Mouse (Mus musculus): ENCODE results near the gene Slc47a2. TPM values are rescaled to one million over a fixed set of nuclear protein-coding genes. Genes with fewer than 3 reads are reported as not detected.
A peak's percentile ranks its signal among the peaks of the same experiment; 100 is the strongest.

The Slc47a2 gene
- polyA plus RNA-seq, 1 experiment from 2014 or later: not detected

DNA sequence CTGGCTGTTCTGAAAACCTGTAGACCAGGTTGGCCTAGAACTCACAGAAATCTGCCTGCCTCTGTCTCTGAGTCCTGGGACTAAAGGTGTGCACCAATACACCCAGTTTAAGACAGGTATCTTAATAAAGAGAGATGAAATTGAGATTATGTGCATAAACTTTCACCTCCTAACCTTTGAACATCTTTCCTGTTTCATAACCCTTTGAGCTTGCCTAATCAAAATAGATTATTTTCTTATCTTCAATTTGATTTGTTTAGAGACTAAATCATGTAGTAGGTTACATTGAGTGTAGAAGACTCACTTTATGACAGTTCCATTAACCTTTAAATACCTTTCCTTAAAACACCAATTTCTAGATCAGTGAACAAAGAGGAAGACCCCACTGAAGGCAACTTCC, 71.0 kb downstream of the Slc47a2 start:
- H3K4me1 ChIP-seq: peaks cover 5% of the 10 kb centered on the region; the same call in 1 of the 2 replicates
- H3K27ac ChIP-seq: no peak overlapping the region
- no peaks in the 10 kb centered on the region for H3K9me3 ChIP-seq
- no peak overlapping the region for H3K4me2 ChIP-seq
- no peaks in the 10 kb centered on the region for H3K36me3 ChIP-seq (replicated peaks)
- H3K4me3 ChIP-seq: no peak overlapping the region
- 0 out of 2 replicates have a peak, but pooled peaks cover 4% of the 10 kb centered on the region for H3K27me3 ChIP-seq (replicated peaks)
- no peak for ATAC-seq (replicated peaks)
- H3K9ac ChIP-seq: no peak overlapping the region

DNA sequence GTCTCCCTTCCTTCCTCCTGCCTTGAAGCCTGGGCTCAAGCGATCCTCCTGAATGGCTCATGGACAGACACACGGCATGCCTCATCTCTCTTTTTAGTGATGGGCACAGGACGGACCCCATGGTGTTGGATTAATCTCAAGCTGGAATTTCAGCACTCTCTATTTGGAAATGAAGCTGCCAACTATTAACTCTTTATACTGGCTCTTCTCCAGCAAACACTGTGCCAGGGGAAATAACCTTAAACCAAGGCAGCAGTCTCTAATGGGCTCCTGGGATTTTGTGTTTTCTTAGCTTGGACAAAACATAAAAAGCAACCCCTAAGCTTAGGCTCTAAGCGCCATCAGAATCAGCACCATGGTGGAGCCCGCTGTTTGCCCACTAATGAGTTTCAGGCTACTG, 72.3 kb downstream of the Slc47a2 start:
- WGBS: 69% methylated on average over 5 of the region's 5 CpGs
- H3K4me2 ChIP-seq: no peak overlapping the region
- no peak for ATAC-seq (replicated peaks)
- peaks cover 14% of the 10 kb centered on the region for H3K4me1 ChIP-seq
- no peaks in the 10 kb centered on the region for H3K9me3 ChIP-seq
- no peak overlapping the region for H3K9ac ChIP-seq
- 0 out of 2 replicates have a peak, but pooled peaks cover 4% of the 10 kb centered on the region for H3K27me3 ChIP-seq (replicated peaks)
- H3K4me3 ChIP-seq: no peak overlapping the region
- no peak overlapping the region for H3K27ac ChIP-seq
- H3K36me3 ChIP-seq (replicated peaks): no peaks in the 10 kb centered on the region

DNA sequence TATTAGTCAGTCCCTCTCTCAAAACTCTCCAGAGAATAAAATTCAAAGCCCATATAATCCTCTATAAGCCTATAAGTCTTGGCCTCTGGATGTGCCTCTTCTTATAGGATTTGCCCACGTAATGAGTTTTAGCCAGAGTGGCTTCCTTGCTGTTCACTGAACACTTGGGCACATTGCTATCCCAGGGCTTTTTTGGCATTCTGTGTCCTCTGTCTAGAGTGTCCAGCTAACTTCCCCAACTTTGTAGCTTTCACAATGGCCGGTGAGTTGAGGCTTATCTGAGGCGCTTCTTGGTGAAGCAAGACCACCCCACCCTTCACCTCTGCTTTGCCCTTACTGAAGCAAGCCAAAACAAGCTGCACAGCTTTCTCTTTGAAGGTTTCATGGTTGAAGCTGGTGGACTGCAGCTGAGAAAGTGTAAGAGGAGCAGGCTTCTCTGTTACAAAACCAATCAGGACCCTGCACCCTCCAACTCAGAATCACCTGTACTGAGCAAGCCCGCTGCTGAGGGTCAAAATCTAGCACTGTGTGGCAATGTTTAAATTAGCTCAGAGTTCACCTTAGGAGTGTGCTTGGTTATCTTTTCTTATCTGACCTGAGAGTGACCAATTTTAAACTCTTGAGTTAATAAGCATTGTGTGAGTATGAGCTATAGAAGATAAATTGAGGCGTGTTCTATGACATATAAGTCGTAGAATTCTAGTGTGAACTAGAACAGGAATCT, 73.9 kb downstream of the Slc47a2 start:
- Histone ChIP-seq H3K4me1 (peaks cover 14% of the 10 kb centered on the region), H3K9ac (no peak overlapping the region), H3K27ac (no peak overlapping the region), H3K36me3 (replicated peaks) (no peaks in the 10 kb centered on the region), H3K4me3 (no peak overlapping the region), H3K27me3 (replicated peaks) (0 out of 2 replicates have a peak, but pooled peaks cover 4% of the 10 kb centered on the region), H3K9me3 (no peaks in the 10 kb centered on the region), H3K4me2 (no peak overlapping the region)
- ATAC-seq (replicated peaks): no peak
- 89% methylated on average over 6 of the region's 6 CpGs for WGBS

- Histone ChIP-seq H3K9ac (peak within 1 kb of the TSS; percentile 75), H3K27ac (peak within 1 kb of the TSS; percentile 93), H3K4me3 (peak within 1 kb of the TSS; percentile 71), H3K4me1 (peaks cover 14% of the 10 kb centered on the region), H3K27me3 (replicated peaks) (0 out of 2 replicates have a peak, but pooled peaks cover 4% of the 10 kb centered on the region), H3K36me3 (replicated peaks) (peaks cover 8% of the 10 kb centered on the region; the same call in 1 of the 2 replicates), H3K9me3 (no peaks in the 10 kb centered on the region), H3K4me2 (peak within 1 kb of the TSS; percentile 67)
- peak; percentile 100 for ATAC-seq (replicated peaks)
- WGBS: under 1% methylated on average over 57 of the region's 58 CpGs
These were observed 75.8 kb downstream of the Slc47a2 start, which contains the start of gene Aldh3a2 for GRCm38 (mm10) chr11:61266551-61267533. TSS of gene Aldh3a2 (minus strand) at chr11:61267464.

DNA sequence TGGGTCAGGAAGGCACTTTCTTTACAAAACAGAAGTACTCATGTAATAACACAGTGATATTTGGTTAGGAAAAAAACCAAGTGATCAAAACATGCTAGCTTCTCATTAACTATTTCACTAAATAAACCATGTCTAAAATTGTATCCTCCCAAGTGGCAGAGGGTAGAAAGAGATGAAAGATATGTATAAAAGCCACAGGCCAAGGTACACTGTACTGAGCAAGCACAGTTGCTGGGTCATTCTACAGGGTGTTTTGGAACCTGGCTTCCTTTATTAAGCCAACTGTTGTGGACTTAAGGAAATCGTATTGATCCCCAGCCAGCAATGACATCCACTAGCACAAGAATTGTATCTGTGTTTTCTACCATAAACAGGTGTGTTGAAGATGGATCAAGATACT, 78.8 kb downstream of the Slc47a2 start:
- no peaks in the 10 kb centered on the region for H3K9me3 ChIP-seq
- peaks cover 8% of the 10 kb centered on the region; the same call in 1 of the 2 replicates for H3K36me3 ChIP-seq (replicated peaks)
- no peak overlapping the region for H3K9ac ChIP-seq
- no peak overlapping the region for H3K4me3 ChIP-seq
- 0 out of 2 replicates have a peak, but pooled peaks cover 3% of the 10 kb centered on the region for H3K27me3 ChIP-seq (replicated peaks)
- H3K4me1 ChIP-seq: peaks cover 14% of the 10 kb centered on the region
- 92% methylated on average over 1 of the region's 1 CpGs for WGBS
- H3K4me2 ChIP-seq: no peak overlapping the region
- no peak overlapping the region for H3K27ac ChIP-seq
- ATAC-seq (replicated peaks): no peak

DNA sequence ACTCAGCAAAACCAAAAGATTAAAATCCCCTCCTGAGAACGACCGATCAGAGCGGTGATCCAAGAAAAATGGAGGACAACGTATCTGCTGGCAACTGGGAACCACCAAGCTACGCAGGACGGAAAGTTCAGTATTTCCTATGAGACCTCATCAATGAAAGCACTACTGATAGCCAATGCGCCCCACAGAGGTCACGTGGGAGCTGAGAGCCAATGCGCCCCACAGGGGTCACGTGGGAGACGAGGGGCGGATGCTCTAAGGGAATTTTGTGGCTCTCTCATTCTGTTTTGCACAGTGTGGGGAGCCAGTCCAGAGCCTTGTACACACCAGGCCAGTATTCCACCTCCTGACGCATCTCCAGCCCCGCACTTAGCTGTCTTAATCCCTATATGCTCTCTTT, 80.1 kb downstream of the Slc47a2 start:
- no peak overlapping the region for H3K4me3 ChIP-seq
- H3K27me3 ChIP-seq (replicated peaks): no peaks in the 10 kb centered on the region

DNA sequence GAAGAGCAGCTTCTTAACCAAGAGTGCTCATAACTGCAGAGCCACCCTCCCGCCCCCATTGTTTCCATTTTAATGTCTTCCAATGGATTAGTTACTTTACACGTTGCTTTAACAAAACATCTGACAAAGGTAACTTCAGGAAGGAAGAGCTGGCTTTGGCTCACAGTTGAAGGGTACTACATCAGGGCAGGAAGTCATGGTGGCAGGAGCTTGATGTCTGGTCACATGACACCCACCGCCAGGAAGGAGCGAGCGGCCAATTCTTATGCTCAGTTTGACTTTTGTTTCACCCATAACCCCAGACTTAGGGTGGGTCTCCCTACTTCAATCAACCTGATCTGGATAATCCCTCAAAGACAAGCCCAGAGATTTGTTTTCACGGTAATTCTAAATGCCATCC, 83.6 kb downstream of the Slc47a2 start:
- Histone ChIP-seq H3K4me2 (no peak overlapping the region), H3K27ac (no peak overlapping the region), H3K9ac (no peak overlapping the region), H3K9me3 (no peaks in the 10 kb centered on the region), H3K27me3 (replicated peaks) (no peaks in the 10 kb centered on the region), H3K4me3 (no peak overlapping the region), H3K36me3 (replicated peaks) (peaks cover 29% of the 10 kb centered on the region), H3K4me1 (no peaks in the 10 kb centered on the region)
- 89% methylated on average over 6 of the region's 6 CpGs for WGBS
- no peak for ATAC-seq (replicated peaks)

More for the DNA sequence above, 80.1 kb downstream of the Slc47a2 start:
- peaks cover 13% of the 10 kb centered on the region; the same call in 1 of the 2 replicates for H3K36me3 ChIP-seq (replicated peaks)
- 91% methylated on average over 14 of the region's 14 CpGs for WGBS
- H3K9me3 ChIP-seq: no peaks in the 10 kb centered on the region
- no peak overlapping the region for H3K4me2 ChIP-seq
- no peak overlapping the region for H3K9ac ChIP-seq
- ATAC-seq (replicated peaks): no peak
- peaks cover 10% of the 10 kb centered on the region for H3K4me1 ChIP-seq
- H3K27ac ChIP-seq: no peak overlapping the region

DNA sequence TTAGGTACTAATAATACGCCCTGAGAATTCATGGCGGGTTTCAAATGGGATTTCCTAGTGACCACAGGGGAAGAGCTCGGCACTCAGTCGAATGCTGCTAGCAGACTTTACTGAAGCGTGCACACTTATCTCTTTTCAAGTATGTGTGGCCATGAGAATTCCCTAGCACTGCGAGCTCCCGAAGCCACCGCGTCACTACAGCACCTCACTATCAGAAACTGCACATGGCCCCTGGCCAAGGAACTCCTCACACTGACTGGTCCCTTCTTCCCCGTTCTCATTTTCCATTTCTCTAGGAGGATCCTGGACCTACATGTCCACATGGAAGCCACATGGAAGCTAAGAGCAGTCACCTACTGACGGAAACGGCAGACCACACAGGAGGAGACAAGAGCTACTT, 89.9 kb downstream of the Slc47a2 start:
- no peaks in the 10 kb centered on the region for H3K27me3 ChIP-seq (replicated peaks)
- H3K9ac ChIP-seq: no peak overlapping the region
- H3K36me3 ChIP-seq (replicated peaks): peaks cover 34% of the 10 kb centered on the region
- H3K27ac ChIP-seq: no peak overlapping the region
- 94% methylated on average over 12 of the region's 12 CpGs for WGBS
- no peak overlapping the region for H3K4me3 ChIP-seq
- H3K4me2 ChIP-seq: no peak overlapping the region
- no peak for ATAC-seq (replicated peaks)
- no peaks in the 10 kb centered on the region for H3K9me3 ChIP-seq
- no peaks in the 10 kb centered on the region for H3K4me1 ChIP-seq

GRCm38 (mm10) chr11:61251741-61252140, 90.9 kb downstream of the Slc47a2 start:
- no peak overlapping the region for H3K4me2 ChIP-seq
- WGBS: 72% methylated on average over 10 of the region's 10 CpGs
- no peaks in the 10 kb centered on the region for H3K27me3 ChIP-seq (replicated peaks)
- H3K36me3 ChIP-seq (replicated peaks): peaks cover 34% of the 10 kb centered on the region
- no peaks in the 10 kb centered on the region for H3K4me1 ChIP-seq
- H3K27ac ChIP-seq: no peak overlapping the region
- no peaks in the 10 kb centered on the region for H3K9me3 ChIP-seq
- ATAC-seq (replicated peaks): no peak
- no peak overlapping the region for H3K4me3 ChIP-seq
- H3K9ac ChIP-seq: no peak overlapping the region

Other genes starting within 250 kb of the Slc47a2 start
- 0.57 and 1.1 TPM in 2 replicates for gene Tnfrsf13b, start 216.1 kb downstream of the Slc47a2 start, polyA plus RNA-seq (2015; fragmentation: Nextera tagmentation; extraction: Ambion mirVana)
- gene Usp22, start 167.8 kb downstream of the Slc47a2 start, polyA plus RNA-seq (2015; fragmentation: Nextera tagmentation; extraction: Ambion mirVana): 442 and 456 TPM in 2 replicates
- 0.19 TPM in 1 of 2 replicates, not detected in the other for gene Aldh3a1, start 135.3 kb downstream of the Slc47a2 start, polyA plus RNA-seq (2015; fragmentation: Nextera tagmentation; extraction: Ambion mirVana)
- 27.0 and 27.3 TPM in 2 replicates for gene Aldh3a2, start 75.4 kb downstream of the Slc47a2 start, polyA plus RNA-seq (2015; fragmentation: Nextera tagmentation; extraction: Ambion mirVana)
- gene Slc47a1, start 35.5 kb upstream of the Slc47a2 start, polyA plus RNA-seq (2015; fragmentation: Nextera tagmentation; extraction: Ambion mirVana): 0.31 TPM in 2 replicates
- 34.4 and 38.5 TPM in 2 replicates for gene Rnf112, start 111.3 kb upstream of the Slc47a2 start, polyA plus RNA-seq (2015; fragmentation: Nextera tagmentation; extraction: Ambion mirVana)
- 23.5 and 29.8 TPM in 2 replicates for gene Mfap4, start 142.6 kb upstream of the Slc47a2 start, polyA plus RNA-seq (2015; fragmentation: Nextera tagmentation; extraction: Ambion mirVana)
- 72.3 and 73.1 TPM in 2 replicates for gene Mapk7, start 151.5 kb upstream of the Slc47a2 start, polyA plus RNA-seq (2015; fragmentation: Nextera tagmentation; extraction: Ambion mirVana)
- 34.9 and 38.9 TPM in 2 replicates for gene B9d1, start 162.3 kb upstream of the Slc47a2 start, polyA plus RNA-seq (2015; fragmentation: Nextera tagmentation; extraction: Ambion mirVana)
- 76.2 and 78.3 TPM in 2 replicates for gene Epn2, start 236.8 kb upstream of the Slc47a2 start, polyA plus RNA-seq (2015; fragmentation: Nextera tagmentation; extraction: Ambion mirVana)